Mouse (Mus musculus): ENCODE measurements around the gene Dnaja4.

DNA sequence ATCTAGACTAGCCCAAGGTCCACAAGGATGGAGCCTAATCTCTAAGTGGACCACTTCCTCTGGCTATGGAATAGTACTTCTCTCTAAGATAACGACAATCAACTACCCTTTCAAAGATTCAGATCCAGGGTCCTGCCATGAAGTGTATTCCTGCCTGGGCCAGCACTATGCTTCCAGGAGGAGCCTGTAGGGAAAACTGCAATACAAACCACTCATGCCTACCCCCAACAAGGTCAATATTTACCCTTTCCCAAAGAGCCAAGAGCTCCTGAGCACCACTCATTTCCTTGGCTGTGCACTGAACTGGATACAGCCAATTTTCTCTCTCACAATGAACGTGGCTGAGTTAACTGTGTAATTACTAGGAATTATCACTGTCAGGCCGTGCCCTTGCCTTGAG is 18.9 kb downstream of the Dnaja4 start:
- no peak for TF ChIP-seq CTCF (IDR thresholded peaks at IDR 0.05; ENCODE audit: low read depth, low read length)
- TF ChIP-seq TAL1 (conservative IDR thresholded peaks at IDR 0.05; ENCODE audit: low read depth, low read length): no peak
- TF ChIP-seq POLR2AphosphoS5 (IDR thresholded peaks at IDR 0.05; ENCODE audit: insufficient replicate concordance, low read depth, low read length): no peak
- TF ChIP-seq GATA1 (IDR thresholded peaks at IDR 0.05; ENCODE audit: borderline replicate concordance, low read length): no peak
- no peak for TF ChIP-seq GATA2 (IDR thresholded peaks at IDR 0.05; ENCODE audit: borderline replicate concordance, low read depth, low read length)

Data from G1E (cell line).